Mouse (Mus musculus) layer of hippocampus, postnatal 36 days (tissue): ENCODE measurements around the gene Taf1b. TPM values are rescaled to one million over a fixed set of nuclear protein-coding genes. Genes with fewer than 3 reads are reported as not detected.
A peak's percentile ranks its signal among the peaks of the same experiment; 100 is the strongest.

Experiments
- DNase-seq, 2 experiments: peaks; one replicate each; pipeline ENCODE4 v3.0.0; 2022
- total RNA-seq, 2 experiments: library from RNA; stranded (reverse); gene quantifications; 2 replicates each; pipeline ENCODE4 v1.2.3; 2021

Gene Taf1b
- total RNA-seq, 2 experiments from 2014 or later = 29.4 to 31.0 TPM

DNA sequence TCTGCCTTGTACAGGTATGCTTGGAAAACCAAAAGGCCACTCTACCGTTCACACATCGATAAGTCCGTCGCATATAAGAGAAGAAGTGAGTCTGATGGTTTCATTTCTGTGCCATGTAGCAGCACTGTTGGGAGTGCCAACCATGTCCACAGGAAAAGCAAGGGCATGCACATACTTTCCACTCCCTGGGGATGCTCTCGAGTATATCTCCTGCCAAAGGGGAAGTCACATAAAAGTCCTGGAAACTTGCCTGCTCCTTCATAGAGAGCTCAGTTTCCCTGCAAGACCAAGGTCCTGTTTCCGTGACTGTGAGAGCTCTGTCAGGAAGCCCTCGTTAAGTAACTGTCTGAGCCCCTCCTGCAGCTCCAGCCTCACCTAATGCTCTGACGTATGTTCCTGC lies 57.8 kb downstream of the Taf1b start:
- no peak for DNase-seq

DNA sequence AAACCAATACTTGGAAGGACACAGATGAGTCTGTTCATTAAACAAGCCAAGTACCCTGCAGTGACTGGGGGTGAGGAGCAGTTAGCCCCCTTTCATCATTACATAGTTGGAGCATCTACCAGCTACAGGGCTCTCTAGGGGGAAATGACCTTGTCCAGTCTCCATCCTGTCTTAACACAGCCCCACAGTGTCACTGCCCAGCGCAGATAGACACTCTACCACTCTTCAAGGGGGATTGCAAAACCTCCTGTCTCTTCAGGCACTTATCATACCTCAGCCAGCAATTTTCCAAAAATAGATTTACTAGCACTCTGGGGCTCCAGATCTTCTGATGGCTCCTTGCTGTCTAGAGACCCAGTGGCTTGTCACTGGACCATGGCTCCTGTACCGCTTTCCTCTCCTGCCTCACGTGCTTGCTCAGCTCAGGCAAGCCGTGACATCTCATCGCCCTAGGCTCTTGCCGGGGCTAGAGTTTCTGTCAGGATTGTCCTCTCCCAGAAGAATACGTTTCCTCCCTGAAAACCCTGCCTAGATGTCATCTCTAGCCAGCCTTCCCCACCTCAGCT lies 65.3 kb downstream of the Taf1b start:
- DNase-seq = no peak

DNA sequence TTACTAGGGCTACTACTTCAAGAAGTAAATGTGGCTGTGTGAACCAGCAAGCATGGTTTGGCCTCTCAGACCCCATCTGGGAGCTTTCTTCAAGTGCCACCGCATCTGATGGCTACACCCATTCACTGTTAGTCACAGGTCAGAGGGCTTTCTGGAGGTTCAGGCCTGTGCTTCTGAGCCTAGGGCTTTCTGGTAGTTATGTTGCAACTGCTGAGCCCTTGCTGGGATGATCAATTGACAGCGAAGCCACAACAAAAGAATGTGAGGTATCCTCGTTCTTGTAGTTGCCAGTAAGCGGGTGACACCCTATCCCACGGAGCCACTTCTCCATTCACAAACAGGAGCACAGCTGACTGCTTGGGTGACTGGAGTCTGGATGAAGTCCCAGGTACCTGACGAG lies 67.2 kb downstream of the Taf1b start:
- DNase-seq = no peak

DNA sequence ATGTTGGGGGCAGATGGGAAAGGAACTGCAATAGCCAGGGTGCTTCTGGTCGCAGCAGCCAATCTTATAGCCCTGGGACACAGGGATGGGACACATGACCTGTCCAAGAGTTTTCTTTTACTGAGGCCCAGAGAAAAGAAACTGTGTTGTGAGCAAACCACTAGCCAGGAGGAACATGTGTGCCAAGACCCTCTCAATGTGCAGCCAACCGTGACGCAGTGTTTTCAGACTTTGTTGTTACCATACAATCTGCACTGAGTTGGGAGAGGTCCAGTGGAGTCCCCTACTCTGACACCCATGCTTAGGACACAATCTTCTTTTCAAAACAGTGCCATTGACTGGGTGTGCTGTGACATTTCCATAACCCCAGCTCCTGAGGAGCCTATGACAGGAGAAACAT lies 69.4 kb downstream of the Taf1b start:
- DNase-seq = no peak

DNA sequence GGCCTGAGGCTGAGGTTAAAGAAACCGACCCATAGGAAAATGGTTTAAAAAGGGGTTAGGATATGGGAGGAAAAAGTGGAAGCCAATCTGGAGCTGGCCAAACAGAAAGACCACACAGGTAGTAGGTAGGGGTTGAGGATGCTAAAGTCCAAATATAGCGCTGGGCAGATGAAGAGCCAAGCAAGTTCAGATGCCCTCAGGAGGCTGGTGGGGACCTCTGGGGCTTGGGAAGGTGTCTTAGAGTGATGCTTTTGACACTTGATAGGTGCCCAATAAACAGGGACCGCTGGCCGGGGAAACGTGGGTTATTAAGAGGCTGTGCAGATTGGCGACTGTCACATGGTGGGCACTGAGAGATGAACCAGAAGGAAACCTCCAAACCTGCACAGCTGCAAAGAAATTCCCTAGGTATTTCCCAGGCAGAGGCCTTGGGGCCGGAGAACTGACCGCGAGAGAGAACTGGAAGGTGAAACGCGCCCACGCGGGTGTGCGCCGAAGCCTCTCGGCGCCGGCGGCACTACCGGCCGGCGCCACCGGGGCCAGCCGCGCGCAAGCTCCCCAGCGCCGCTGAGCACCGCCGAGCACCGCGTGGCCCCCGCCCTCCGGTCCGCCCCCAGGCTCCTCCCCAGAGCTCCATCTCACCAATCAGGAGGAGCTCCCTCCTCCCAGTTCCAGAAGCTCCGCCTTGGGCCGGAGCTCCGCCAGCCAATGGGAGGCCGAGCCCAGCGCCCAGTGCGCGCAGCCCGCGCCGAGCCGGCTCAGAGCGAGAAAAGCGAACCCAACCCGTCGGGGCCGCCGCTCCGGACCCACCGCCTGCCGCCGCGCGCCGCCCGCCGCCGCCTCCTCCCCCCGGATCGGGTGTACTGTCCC lies 73.6 kb downstream of the Taf1b start, which contains the start of gene Grhl1:
Grhl1 (plus strand) TSS at position 761 of the 870 bp plus-strand sequence.
- peak; percentile 93 to 96 for DNase-seq

DNA sequence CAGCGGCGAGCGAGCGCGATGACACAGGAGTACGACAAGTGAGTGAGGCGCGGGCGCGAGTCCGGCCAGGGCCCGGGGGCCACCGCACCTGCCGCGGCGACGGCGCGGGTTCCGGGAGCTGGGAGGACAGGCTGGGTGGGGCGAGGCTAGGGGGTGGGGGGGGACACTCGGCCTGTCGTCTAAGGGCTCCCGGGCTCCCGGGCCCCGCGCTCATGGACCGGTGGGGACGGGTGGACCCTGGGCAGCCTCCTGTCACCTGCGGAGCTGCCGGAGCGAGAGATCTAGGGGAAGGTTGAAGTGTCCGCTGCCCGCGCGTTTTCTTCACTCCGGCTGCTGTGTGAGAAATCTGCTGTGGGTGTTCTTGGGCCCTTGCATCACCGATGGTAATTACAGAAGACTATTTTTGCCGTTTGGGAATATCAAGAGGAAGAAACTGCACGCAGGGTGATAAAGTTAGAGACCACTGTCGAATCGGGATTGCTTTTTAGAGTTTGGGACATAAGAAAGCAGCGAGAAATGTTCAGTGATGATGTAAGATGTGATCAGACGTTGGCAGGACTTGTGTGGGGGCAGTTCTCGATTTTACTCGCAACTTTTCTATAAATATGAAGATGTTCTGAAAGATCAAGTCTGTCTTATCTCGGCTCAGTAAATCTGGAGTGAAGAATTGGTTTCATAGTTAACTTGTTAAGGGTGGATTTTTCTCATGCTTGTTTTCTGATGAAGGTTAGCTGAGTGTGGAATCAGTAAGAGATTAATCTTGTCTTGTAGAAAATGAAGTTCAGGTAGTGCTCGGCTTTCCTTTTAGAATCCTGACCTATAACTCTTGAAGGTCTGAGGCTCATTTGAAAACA lies 74.5 kb downstream of the Taf1b start:
- no peak for DNase-seq

DNA sequence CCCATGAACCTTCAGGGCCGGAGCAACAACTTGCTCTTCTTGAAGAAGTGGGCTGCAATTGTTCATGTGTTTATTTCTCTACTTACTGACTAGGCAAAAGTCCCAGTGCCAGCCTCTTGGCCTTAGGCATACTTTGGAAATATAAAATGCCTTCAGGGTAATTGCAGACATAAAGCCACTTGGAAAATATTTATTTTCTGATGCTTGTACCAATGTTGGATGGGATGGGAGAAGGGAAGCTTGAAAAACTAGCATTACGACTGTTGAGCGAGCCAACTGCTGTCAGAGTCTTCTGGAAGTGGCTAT lies 75.1 kb downstream of the Taf1b start:
- no peak for DNase-seq

DNA sequence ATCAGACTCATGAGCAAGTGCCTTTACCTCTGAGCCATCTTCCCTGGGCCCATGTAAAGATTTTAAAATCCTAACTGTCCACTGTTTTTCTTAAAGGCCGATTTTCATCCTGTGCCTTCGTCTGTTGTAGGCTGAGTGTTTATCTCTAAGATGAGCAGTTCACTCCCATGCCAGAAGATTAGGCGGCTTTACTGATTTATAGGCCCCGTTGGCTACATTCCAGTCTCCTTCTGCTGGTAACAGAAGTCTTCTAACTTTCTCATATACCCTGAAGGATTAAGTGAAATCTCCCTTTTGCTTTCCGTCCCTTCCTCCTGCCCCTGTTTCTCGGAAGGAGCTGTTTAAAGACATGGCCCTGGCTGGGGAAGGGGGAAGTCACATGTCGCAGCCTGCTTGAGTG lies 76.7 kb downstream of the Taf1b start:
- DNase-seq = no peak

DNA sequence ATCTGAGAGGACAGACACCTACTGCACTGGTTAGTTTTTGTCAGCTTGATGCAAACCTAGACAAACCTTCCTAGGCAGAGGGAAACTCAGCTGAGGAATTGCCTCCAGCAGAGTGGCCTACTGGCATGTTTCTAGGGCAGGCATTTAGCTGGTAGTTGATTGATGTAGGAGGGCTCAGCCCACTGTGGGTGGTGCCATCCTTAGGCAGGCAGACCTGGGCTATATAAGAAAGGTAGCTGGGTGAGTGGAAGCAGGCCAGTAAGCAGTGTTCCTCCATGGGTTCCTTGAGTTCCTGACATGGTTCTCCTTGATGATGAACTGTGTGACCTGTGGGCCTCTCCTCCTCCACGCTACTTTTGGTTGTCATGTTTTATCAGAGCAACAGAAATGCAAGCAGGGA lies 82.3 kb downstream of the Taf1b start:
- no peak for DNase-seq

DNA sequence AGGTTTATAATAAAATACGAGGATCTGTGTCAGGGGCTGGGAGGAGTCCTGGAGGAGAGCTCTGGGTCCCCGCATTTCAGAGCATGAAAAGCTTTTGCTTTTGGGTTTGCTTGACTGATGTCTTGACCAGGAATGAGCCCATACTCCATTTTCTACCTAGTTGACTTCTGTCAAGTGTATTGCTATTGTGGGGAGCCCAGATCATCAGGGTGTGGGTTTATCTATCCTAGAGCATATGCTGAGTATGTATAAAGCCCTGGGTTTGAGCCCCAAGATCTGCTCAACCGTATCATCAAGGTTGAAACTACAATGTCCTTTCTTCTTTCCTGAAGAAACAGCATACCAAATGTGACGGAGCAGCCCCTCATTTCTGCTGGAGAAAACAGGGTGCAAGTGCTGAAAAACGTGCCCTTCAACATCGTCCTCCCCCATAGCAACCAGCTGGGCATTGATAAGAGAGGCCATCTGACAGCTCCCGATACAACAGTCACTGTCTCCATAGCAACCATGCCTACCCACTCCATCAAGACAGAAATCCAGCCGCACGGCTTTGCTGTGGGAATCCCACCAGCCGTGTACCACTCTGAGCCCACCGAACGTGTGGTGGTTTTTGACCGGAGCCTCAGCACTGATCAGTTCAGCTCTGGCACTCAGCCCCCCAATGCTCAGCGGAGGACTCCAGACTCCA lies 83.0 kb downstream of the Taf1b start:
- DNase-seq = peak; percentile 63 to 68

DNA sequence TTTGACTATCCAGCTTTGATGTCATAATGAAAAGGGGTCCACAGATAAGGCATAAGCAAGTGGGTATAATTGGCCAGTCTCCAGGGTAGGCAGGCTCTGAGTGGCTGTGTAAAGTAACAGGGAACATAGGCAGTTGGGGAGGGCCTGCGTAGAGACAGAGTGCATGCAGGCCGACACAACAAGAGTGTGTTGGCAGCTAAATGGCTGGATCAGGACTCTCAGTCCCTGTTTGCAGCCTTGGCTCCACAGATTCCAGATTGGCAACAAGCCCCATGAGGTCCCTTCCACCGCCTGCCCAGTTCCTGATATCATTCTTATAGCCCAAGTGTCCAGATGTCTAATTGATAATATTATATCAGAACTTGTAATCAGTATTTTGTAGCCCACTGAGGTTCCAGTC lies 85.5 kb downstream of the Taf1b start:
- DNase-seq = no peak

DNA sequence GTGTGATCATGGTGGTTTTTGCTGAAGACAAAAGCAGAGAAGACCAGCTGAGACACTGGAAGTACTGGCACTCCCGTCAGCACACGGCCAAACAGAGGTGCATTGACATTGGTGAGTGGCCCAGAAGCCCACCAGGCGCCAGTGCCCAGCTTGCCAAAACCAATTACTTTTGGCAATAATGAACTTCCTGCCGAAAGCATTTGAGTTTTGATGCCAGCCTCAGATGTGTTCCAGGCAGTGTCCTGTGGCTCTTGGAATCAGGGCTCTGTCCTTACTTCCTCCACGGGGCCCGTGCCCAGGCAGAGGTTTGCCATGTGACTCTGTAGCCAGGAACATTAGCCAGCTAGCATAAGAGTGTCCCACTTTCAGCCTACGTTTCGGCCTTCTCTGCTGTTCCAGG lies 86.7 kb downstream of the Taf1b start:
- DNase-seq = peak; percentile 41 to 61

DNA sequence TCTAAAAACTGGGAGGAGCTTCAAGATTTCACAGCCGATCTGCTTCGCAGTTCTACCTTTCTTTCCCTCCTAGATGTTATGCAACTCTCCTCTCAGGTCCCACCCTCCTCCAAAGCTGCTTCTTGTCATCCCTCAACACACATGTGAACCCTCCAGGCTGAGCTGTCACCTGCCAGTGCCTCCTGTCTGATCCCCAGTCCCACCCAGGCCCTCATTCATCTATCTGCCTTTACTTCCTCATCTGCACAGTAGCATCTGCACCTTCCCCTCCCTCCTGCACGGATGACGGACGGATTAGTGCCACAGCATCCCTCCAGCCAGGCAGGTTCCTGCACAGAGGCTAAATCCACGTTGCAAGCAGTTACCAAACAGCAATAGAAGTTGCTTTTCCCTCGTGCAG lies 88.0 kb downstream of the Taf1b start:
- DNase-seq = no peak

DNA sequence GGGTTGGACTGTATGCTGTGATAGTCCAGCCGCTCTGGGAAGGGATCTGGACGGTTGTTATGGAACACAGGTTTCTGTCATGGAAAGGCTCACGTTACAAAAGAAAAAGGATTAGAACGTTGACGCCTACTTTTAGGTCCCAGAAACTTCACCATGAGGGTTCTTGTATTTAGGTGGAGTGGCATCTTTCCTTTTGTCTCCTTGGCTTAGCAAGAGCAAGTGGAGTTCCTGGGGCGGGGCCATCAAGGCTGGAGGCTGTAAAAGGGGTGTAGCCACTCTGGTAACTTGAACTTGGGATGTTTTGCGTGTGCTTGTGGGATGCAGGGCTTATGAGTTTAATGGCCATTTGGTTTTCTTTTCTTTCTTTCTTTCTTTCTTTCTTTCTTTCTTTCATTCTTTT lies 92.2 kb downstream of the Taf1b start:
- DNase-seq = no peak

DNA sequence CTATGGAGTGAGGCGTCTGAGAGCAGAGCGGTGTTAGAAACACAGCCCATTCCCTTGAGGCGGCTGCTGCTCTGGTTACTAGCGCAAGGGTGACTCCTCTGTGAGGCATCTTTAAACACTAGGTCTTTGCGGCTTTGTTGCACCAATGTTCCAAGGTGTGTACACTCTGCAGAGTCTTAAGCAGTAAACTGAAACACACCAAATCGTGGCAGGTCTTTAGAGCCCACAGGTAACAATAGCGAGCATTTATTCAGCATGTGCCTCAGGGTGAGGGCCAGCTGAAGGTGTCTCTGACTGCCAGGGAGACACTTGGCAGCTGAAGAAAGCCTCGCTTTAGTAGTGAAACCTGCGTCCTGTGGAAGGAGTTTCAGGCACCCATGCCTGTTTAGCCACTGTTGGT lies 93.9 kb downstream of the Taf1b start:
- no peak for DNase-seq

DNA sequence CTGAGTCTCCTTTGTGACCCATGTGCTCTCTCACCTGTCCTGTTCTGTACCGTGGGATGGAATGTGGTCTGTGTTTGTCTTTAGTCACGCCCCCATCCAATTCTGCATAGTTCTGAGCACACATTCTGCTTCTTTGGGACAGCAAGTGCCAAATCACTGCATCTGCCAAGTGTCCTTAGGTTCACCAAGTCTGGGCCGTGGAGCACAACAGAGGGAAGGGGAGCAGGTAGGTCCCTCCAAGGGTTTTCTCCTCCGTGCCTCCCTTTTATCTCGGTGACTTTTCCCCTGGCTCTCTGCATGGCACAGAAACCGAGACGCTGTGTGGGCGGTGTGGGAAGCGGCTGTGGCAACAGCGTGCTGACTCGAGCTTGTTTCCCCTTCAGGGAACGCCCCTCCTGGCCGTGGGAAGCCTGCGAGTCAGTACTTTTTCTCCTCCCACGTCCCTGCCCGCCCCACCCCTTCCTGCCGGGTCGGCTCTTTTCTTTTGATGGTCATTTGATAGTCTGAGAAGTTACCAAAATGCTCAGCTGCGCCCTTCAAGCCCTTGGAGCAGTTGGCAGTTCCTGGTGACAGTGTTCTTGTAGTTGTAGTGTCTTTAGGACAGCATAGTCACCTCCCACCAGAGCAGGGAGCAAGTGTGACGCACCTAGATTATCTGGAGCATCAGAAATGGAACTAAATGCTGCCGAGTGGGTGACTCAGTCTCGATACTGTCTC lies 95.0 kb downstream of the Taf1b start:
- peak; percentile 60 to 62 for DNase-seq

DNA sequence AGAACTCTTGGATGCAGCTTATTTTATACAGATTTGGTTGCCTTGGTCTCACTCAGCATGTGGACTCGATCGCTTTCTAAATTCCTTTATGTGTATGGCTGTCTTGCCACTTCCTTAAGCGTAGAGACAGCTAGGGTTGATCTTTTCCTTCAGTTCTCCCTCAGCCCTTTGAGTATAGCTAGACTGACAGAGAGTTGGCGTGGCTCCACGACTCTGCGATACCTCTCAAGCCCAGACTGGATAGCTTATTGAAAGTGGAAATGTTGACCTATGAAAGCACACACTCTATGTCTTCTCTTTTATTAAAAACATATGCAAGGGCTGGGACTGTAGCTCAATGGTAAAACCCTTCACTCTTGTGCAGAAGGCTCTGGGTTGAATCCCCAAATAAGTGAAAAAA lies 99.2 kb downstream of the Taf1b start:
- DNase-seq = no peak

DNA sequence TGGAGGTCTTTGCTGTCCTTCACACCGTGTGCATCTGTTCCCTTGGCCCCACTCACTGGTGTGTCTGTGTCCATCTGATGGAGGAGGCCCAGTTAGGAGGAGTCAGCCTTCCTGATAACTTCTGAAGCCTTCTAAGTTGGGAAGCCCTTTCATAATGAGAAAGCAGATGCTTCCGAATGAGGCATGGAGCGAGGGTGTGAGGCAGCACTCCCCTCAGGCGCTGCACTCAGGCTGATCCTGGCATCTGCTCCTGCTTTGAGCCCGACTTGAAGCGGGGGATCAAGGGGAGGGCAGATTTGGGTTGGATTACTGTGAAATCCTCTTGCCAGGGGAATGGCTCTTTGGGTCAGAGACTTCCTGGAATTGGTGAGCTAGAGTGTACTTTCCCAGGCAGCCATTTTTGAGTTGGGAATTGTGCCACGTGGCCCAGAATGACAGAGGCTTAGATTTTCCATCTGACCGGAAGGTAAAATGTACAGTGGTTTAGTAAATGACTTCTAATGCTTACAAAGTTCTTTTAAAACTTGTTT lies 101.3 kb downstream of the Taf1b start:
- no peak for DNase-seq

DNA sequence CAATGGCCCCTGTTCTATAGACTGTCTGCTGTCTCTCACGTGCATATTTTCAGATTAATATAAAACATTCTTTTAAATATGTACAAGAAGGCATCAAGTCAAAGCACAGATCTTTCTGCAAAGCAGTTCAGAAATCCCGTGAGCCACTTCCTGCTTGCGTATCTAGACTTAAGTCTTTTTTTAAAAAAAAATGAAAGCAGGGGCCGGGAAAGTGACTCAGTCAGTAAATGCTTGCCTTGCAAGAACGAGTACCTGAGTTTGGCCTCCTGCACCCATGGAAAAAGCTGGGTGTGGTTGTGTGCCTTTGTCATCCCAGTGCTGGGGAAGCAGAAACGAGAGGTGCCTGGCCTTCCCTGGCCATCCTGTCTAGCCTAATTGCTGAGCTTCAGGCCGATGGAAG lies 101.9 kb downstream of the Taf1b start:
- DNase-seq = no peak

DNA sequence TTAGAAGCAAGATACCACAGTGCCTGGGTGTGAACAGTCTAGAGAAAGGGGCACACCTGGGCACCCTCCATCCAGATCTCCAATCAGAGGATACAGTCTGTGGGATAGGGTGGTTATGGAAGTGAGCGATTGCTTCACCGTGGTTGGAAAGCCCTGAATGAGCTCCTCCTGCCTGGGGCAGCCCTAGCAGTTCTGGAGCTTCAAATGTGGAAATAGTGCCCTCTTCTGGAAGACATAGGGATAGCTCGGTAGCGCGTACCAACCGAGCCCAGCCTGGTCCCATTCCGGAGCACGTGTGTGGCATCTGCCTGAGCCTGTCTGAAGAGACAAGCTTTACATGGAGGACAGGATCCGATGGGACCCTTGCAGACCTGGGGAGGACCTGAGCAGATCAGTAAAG lies 102.6 kb downstream of the Taf1b start:
- peak; percentile 73 to 82 for DNase-seq

DNA sequence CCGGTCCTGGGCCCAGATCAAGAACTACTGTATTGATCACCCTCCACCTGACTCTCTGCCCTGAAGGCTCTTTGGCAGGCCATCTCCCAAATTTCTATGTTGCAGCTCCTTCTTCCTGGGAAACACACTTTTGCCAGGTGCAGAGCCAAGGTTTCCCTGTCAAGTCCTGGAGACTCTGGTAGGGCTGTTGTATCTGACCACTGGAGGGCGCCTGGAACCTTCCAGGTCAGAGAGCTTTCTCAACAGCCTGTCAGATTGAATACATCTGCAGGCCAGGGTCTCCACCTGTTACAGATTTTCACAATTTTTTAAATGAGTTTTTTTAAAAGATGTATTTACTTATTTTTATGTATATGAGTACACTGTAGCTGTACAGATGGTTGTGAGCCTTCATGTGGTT lies 105.1 kb downstream of the Taf1b start:
- peak; percentile 49 to 61 for DNase-seq

DNA sequence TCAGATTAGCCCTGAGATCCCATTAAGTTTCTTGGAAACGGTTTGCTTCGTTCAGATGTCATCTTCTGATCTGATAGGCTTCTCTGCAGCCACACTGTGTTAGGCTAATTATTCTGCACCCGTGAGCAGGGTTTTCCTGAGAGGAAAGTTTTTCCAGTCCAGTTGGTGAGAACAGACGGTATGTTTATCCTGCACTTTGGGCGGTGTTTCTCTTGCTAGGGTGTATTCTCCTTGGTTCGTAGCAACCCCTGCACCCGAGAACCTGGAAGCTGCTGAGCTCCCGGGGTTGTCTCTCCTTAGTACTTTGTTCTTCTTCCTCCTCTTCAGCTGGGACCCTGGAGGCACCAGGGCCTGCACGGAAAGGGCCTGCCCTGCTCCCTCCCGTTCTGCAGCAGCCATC lies 108.0 kb downstream of the Taf1b start:
- DNase-seq = no peak
